Mouse (Mus musculus) retina, postnatal 1 day (tissue): ENCODE measurements around the gene Znrd1as.
"Not testable (repeated sequence)": the region's sequence is repeated elsewhere in the genome, so short reads cannot be mapped to it uniquely, and the experiment has no call there.

Experiments
- DNase-seq: peaks from one replicate; pipeline ENCODE4 v3.0.0-alpha.2; 2012

Gene Znrd1as

GRCm38 (mm10) chr17:36950981-36951947 is 7.1 kb upstream of the Znrd1as start, which contains the start of gene Ppp1r11:
Gene Ppp1r11, minus strand, starts transcription at chr17:36951741.
- DNase-seq = peak; percentile 99

GRCm38 (mm10) chr17:36952631-36953030 is 5.8 kb upstream of the Znrd1as start:
- DNase-seq = no peak

GRCm38 (mm10) chr17:36953062-36953461 is 5.3 kb upstream of the Znrd1as start:
- DNase-seq = no peak

DNA sequence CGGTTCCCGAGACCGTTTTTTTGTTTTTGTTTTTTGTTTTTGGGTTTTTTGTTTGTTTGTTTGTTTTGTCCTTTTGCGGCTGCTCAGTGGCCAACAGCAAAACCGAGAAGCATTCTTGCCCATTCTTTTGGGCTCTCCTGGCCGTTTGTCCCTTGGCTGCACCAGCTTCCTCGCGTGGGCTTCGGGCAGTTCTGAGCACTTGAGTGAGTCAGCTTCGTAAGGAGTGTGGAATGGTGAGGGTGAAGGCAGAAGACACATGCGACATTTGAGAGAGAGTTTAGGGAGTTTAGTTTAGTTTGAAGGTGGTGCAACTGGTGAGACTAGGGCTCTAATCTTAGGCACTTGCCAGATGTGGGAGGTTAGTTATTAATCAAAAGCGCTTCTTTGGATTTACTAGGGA is 492 bp downstream of the Znrd1as start:
- no peak for DNase-seq

DNA sequence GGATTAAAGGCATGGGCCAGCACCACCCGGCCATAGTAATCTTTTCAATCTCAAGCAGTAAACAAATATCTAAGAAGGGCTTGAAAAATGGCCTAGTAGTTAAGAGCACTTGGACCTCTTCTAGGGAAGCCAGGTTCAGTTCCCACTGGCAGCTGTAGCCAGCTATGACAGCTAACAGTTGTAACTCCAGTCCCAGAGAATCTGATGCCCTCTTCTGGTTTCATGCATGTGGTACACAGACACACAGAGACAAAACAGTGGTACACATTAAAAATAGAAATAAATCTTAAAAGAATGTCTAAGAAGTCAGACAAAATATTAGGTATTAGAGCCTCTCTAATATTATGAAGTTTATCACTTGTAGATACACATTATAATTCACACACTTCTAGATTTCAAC is 2.7 kb downstream of the Znrd1as start:
- no peak for DNase-seq

DNA sequence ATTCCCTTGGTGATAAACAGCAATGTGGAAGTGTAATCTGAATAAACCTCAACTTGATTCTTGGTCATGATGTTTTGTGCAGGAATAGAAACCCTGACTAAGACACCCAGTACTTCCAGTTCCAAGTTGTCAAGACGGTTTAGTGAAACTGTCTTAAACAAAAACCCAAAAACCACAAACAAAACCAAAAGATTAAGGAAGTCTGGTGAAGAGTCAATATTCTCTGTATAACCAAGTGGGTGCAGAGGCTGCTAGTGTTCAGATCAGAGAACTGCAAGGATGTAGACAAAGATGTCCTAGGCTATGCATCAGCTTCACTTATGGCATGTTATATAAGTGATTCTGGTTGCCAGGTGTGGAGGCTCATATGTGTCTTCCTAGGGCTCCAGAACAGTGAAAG is 8.5 kb downstream of the Znrd1as start:
- DNase-seq = no peak

GRCm38 (mm10) chr17:36970316-36970890 is 12.0 kb downstream of the Znrd1as start:
- no peak for DNase-seq

DNA sequence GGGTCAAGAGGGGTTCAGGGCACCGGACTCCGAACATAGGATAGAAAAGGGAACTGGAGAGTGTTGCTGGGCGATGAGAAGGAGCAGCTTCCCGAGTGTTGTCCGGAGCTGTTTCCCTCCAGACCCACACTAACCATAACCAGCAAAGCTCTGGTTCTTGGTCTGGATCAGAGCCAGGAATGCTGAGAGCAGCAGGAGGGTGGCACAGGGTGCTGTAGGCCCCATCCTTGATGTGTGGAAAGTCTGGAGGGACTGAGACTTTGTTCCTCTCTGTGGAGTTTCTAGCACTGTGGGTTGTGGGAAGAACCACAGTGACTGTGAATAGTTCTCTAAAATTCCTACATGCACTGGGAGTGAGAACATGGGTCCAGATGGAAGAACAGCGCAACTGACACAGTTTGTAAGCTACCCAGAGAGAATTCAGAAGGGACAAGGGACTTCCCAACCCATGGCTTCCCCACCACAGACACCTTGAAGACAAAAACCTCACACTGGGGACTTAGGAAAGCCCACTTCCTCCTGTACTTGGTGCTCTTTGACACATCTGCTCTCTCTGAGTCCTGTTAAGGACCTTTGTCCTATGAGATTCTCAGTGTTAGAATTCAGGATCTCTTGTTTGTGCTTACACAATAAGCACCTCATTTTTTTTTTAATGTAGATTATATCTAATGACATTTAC is 12.9 kb downstream of the Znrd1as start:
- no peak for DNase-seq

DNA sequence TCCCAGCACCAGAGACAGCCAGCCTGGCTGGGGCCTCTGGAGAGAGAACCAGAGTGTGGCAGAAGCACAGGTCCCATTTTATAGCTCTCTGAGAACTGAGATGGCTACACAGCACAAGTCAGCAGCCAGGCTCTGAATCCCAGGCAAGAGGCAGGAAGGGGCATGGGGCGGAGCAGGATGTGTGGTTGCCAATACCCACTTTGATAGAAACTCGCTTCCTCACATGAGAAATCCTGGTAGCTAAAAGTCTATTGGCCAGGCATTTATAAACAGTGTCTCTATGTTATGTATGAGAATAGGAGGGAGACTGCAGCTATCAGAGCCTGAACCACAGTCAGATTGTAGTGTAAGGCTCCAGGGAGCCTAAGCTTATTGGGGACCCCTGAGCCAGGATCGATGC is 14.4 kb downstream of the Znrd1as start:
- DNase-seq = no peak

- no peak for DNase-seq
Observed at GRCm38 (mm10) chr17:36973271-36973787, 14.9 kb downstream of the Znrd1as start.

- no peak for DNase-seq
Observed at GRCm38 (mm10) chr17:36981221-36981813, 22.9 kb downstream of the Znrd1as start, which contains the start of gene 2410137M14Rik. Gene 2410137M14Rik, minus strand, starts transcription at chr17:36981237.

GRCm38 (mm10) chr17:36981845-36982244 is 23.5 kb downstream of the Znrd1as start:
- DNase-seq = peak; percentile 39

GRCm38 (mm10) chr17:36982253-36983155 is 24.1 kb downstream of the Znrd1as start:
- no peak for DNase-seq

DNA sequence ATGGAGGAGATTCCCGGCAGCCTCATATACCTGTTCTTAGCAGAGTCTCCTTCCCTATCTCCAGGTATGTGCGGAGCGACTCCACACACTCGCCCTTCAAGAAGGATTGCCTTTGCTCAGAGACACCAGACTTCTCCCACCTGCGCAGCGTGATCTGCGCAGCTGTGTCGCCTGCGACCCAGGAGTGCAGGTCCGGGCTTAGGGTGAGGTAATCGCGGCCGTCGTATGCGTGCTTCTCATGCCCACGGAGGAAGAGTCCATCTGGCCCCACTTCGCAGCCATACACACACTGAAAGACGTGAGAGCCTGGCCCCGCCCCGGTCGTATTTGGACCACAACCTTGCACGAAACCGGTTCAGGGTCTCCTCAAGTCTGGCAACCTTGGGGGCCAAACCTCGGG is 30.1 kb downstream of the Znrd1as start:
- no peak for DNase-seq

GRCm38 (mm10) chr17:36989437-36989836 is 31.0 kb downstream of the Znrd1as start, which contains the start of gene H2-M5:
Gene H2-M5, minus strand, starts transcription at chr17:36989537.
- no peak for DNase-seq

- DNase-seq = not testable (repeated sequence)
Observed at GRCm38 (mm10) chr17:36990630-36991029, 32.2 kb downstream of the Znrd1as start.

- no peak for DNase-seq
Observed at GRCm38 (mm10) chr17:36992336-36993104, 34.1 kb downstream of the Znrd1as start.

- DNase-seq = no peak
Observed at GRCm38 (mm10) chr17:36993770-36994325, 35.5 kb downstream of the Znrd1as start.

DNA sequence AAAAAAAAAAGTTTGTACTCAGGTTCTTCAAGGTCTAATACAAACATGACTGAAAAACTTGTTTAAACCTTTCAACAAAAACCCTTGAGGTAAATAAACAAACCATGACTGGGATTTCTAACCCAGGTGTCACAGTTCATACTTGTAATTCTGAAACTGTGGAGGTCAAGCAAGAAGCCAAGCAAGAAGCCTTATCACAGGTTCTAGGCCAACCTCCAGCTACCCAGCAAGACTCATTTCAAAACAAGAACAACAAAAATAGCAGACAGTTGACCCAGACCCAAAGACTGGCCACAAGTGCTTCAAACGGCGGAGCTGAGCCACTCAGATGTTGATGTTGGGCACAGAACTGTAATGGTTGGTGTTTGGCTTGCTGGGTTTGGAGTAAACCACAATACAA is 36.1 kb downstream of the Znrd1as start:
- DNase-seq = no peak

GRCm38 (mm10) chr17:36995448-36995847 is 37.1 kb downstream of the Znrd1as start:
- no peak for DNase-seq
